Mouse (Mus musculus): ENCODE data around the gene Dapk1.
A peak's percentile ranks its signal among the peaks of the same experiment; 100 is the strongest.

The Dapk1 gene

DNA sequence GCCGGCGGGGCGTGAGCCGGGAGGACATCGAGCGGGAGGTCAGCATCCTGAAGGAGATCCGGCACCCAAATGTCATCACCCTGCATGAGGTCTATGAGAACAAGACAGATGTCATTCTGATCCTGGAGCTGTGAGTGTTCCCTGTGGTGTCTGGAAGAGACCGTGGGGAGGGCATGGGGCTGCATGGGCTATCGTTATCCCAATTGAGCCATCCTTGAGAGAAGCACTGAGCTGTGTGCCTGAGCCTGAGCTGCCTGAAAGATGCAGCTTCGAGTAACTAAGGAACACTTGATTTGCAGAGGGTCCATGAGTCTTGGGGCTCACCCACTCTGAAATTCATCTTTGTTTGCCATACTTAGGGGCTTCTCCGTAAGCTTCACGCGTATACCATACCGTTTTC, 94.6 kb downstream of the Dapk1 start:
- DNase-seq: no peak

DNA sequence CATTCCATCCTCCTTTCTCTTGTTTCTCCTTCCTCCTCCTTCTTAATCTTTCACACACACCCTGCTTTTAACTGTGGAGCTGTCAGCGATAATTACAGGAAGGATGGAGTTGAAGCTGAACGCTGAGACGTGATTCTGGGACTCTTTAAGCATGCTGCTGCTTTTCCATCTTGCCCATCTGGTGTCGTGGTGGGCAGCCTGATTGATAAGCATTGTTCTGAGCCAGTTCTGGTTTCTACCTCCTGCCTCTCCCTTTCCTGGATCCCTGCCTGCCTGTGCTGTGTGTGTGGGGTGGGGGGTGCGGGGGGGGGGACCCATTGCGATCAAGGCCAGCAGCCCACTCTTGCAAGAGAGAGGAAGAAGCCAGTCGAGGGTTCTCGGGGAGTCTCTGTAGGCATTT, 95.0 kb downstream of the Dapk1 start:
- no peak for DNase-seq

DNA sequence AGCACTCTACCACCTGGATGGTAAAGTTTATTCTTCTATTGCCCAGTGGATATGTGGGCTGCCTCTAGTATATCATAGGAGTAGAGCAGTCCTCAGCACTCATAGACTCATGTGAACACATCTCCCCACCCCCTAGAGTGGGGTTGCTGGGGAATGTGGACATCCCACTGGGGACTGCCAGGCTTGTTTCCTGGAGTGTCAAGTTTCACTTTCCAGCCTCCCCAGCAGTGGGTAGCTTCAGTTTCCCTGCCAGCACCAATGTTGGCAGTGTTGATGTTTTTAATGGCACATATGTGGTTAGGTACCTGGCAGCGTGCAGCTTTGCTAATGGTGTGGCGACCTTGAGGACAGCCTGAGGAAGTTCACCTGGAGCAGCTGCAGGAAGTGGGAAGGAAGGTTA, 96.3 kb downstream of the Dapk1 start:
- peak; percentile 42 for DNase-seq

DNA sequence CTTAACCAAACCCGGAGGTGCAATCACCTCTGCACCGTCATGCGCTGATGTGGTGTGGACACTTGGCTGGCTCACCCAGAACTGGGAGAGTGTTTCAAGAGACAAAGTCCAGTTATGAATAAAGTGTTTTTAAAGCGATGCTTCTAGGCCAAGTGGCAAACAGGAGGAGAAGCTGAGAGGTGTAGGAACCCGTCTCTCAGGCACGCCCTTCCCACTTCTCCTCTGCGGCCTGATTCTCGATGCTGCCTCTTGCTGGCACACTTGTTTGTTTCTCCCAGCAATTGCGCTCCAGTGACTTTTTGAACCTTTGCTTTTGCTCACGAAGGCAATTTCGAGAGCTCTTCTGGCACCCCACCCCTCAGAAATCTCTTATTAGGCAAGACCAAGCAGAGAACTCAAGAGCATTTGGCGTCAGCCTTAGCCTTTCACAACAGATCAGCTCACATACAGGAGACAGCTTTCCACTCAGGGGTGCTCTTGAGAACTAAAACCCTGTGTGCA, 100.0 kb downstream of the Dapk1 start:
- peak; percentile 95 for DNase-seq

DNA sequence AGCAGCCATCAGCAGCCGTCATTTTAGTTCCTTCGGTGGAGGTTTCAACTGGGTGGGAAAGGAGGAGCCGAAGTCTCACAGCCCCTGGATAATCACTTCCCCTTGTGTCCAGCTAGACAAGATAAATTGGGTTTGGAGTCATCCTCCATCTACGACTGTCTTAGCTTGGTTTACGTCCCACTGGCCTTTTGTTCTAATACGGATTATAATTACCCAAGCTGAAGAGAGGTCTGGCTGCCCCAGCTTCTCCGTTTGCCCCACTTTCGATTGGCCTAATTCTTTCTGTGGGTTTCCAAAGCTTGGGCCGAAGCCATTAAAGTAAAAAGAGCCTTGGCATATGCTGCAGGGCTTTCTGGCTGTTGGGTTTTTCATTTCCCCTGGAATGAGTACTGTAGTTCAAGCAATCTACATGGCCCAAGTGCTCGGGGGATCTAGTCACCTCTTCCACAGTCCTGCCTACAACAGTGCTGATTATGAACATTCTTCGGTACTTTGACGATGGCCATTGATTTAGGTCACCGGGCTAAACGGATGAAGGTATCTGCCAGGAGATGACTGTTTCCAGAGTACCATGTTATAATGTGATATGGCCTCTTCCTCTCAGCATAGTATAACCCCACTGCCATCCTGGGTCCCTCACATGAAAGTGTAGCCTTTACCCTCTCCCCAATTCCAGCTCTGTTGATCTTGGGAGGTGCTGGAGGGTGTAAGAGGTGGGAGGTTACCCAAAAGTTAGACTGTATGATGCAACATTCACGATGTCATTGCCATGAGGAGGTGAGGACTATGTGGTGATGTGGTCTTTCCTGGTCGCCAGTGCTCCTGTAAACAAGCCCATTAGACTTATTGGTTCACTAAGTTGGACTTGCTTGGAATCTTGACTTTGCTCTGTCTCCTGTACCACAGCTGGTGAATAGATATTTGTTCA, 106.1 kb downstream of the Dapk1 start:
- DNase-seq: no peak

DNA sequence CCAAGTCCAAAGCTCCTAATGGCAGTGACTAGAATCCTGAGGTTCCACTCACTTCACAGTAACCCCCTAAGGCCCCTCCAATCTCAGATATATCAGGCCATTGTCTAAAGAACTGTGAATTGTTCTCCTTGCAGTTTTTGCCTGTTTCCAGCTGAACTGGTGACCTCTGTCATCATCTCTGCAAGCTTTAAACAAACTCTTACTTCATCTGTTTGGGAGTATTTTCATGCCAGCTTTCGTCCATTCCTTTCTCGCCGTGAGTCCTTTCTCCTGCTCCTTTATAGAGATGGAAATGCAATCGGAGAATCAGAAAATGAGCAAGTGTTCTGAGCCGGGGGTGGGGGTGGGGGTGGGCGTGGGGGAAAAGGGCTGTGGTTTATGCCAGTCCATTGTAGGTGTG, 107.4 kb downstream of the Dapk1 start:
- no peak for DNase-seq

DNA sequence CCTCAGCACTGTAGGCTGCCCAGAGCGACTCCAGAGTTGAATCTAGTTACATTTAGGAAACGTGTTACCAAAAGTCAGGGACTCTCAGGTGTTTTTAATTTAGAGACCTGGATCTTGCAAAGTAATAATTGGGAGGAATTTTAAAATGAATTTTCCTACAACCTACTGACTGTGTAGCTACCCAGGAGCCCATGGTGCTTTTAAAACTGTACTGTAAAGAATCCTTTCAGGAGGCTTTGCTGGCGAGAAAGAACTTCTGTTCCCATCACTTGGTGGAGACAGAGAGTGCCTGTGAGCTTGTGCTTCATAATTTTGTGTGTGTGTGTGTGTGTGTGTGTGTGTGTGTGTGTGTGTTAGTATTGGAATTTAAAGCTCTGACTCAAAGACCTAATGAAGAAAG, 109.2 kb downstream of the Dapk1 start:
- DNase-seq: no peak

DNA sequence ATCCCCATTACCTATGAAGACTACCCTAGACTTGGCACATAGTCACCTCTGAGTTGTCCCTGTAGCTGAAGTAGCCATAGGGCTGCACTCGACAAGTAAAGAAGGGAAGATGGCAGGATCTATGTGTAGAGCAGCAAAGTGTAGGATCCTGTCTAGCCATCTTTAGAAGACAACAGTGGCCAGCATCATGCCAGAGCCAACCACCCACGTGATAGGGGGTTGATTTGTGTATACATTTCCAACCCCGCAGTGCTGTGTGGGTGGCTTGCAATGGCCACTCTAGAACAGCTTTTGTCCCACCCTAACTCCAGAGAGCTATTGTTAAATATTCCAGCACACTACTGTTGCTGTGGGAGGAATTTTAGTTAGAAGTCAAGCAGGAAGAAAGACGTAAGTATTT, 111.8 kb downstream of the Dapk1 start:
- no peak for DNase-seq

DNA sequence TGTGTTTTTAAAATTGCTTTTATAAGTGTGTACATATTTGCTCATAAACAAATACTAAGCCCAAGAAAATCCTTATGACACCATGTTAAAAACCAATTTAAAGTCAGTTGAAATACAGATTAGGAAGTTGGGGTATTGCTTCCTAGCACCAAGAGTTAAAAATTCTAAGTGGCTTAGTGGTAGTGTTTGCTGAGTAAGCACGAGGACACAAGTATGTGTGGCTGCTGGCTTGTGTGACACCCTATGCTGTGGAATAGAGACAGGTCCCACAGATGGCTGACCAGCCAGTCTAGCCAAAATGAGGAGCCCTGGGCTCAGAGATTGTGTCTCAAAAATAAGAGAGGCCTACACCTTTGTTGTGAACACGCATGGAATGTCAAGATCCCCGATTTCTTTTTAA, 114.4 kb downstream of the Dapk1 start:
- no peak for DNase-seq

DNA sequence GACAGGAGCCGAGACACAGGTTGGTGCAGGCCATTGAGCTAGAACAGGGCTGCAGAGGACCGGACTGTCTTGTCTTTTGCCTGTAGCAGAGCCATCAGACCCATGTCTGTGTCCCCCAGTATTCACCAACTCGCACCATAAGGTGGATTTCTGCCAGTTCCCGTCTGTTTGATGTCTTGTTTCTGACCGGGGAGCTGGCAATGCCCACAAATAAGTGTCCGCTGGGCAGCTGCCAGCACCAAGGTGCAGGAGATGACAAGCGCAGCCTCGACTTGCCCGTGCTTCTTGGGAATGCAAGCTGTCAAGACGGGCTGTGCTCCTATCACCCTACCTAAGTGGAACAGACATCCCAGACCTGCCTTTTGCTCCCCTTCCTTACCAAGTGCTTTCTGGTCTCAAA, 115.7 kb downstream of the Dapk1 start:
- no peak for DNase-seq

DNA sequence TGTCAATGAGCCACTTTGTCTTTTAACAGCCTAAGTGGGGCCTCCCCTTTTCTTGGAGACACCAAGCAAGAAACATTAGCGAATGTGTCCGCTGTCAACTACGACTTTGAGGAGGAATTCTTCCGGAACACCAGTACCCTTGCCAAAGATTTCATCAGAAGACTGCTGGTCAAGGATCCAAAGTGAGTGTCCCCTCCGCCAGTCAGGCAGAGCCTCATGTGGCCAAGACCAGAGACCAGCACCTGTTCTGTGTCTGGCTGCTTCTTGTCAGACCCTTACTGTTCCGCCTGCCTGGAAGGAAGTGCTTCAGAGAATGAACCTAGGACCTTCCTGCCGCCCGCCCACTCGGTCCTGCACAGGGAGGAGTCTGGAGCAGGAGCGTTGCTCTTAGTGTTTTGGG, 117.8 kb downstream of the Dapk1 start:
- DNase-seq: peak; percentile 50

DNA sequence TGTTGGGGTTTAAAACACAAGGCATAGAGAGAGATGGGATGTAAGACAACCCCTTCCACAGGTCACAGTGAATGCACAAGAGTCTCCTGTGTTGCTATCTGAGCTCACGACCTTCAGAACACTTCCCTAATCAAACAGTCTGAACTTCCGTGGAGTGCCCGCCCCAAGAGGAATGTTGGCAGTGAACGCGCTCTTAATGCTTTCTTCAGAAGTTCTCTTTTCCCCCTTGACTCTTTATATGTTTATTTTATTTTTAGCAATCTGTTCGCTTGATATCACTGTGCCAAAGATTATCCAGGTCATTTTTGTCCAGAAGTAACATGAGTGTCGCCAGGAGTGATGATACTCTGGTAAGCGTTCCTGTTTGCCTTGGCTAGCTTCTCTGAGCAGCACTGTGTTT, 121.0 kb downstream of the Dapk1 start:
- DNase-seq: peak; percentile 77

DNA sequence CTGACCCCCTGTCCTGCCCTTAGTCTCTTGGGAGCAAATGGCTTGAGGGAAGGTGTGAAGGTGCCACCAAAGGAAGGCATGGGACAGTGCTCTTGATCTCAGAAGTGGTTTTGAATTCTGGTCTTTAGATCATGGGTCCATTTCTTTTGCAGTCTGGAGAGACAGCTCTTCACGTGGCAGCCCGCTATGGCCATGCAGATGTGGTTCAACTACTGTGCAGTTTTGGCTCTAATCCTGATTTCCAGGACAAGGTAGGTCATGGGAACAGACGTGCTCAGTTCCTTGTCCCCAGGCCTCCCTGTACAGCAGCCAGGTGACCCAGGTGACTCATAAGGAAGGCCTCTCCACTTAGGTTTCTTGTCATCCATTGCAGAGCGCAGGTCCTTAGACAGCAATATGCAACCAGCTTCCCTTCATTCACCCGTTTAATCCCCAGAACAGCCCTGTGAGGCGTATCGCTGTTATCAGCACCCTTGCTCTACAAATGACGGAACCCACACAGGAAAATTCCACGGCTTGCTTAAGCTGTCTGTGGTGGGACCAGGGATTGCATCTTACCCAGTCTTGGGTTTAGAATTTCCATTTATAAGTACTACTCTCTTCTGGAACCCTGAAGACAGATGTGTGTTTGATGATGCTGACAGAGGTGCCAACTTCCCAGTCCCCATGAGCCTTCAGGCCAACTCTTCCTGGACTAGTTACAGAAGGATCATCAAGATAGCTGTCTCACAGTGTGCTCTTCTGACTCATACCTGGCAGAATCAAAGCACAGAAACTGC, 126.7 kb downstream of the Dapk1 start:
- peak; percentile 37 for DNase-seq

DNA sequence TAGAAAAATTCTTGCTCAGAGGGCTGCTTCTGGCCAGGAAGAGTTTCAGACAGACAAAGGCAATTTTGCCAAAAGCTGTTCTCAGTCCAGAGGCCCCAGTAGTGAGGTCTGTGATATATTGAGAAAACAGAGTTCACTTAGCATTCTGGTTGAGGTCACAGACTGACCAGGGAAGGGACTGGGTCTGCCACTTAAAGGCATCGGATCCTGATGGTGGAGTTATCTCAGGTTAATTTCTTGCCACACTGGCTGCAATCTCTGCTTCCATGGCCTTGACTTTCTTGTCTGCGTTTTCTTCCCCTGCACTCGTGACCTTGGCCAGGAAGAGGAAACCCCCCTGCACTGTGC, 127.3 kb downstream of the Dapk1 start:
- no peak for DNase-seq

DNA sequence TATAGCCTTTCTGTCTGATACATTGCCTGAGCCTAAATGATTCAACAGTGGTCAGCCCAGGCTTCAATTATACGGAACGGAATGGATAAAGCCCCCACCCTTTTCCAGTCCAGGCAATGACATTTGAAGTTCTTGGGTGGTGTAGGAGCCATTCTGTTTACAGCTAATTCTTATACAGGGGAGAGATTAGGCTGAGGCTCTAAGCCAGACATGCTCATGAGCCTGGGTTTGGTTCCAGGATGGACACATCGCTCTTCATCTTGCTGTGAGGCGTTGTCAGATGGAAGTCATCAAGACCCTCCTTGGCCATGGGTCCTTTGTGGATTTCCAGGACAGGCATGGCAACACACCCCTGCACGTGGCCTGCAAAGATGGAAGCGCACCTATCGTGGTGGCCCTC, 128.8 kb downstream of the Dapk1 start:
- DNase-seq: no peak

DNA sequence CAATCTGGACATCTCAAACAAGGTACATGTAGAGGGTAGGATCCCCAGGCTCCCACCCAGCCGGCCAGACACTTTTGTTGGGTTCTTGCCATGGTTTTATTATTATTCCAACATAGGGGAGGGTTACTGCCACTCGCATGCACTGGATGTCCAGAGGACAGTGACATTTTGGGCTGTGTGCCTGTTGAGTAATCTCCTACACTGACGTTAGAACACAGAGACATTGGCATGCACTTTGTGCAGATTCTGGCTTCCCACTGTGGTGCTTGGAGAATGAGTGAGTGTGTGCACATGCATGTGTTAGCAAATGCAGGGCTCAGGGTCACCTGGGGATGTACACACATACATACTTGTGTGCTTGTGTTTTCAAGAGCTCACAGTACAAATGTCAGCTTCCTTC, 129.3 kb downstream of the Dapk1 start:
- DNase-seq: no peak

DNA sequence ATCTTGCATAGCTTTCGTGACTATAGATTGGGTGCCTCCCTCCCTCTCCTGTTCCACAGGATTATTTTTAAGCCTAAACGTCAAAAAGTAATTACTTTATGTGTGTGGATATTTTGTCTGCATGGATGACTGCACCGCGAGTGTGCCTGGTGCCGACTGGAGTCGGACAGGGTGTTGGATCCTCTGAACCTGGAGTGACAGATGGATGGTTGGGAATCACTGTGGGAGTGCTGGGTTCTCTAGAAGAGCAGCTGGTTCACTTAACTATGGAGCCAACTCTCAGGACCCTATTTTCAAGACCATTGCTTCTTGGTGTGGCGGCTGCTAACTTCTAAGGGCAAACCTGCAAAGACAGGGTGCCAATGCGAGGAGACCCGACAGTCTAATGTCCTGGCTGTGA, 133.6 kb downstream of the Dapk1 start:
- DNase-seq: no peak

DNA sequence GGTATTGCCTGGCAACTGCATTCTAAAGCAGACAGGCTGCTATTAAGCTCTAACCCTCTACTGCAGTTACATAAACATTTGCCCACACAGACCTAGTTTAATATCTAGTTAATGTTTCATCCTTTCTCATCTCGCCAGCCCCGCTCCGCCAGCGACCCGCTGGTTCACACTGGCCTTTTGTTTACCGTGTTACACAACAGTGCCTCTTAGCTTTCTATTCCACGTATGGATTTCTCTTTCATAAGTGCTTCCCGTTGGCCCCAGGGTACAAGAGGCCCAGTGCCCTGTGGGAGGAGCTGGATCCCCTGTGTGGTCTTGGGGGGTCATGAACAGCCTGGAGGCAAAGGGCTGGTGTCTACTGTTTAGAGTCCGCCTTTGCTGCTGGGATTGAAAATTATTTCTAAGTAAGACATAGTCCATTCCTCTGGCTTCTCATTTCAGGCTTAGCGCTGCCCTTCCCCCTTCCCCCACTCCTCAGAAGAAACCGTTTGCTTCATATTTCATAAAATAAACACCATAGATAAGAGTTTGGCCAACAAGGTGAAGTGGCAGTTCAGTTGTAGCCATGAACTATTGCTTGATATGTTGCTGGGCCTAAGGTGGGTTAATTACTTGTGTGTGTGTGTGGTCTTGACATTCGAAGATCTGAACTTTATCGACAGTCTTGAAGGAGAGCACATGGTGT, 134.8 kb downstream of the Dapk1 start:
- DNase-seq: peak; percentile 77

DNA sequence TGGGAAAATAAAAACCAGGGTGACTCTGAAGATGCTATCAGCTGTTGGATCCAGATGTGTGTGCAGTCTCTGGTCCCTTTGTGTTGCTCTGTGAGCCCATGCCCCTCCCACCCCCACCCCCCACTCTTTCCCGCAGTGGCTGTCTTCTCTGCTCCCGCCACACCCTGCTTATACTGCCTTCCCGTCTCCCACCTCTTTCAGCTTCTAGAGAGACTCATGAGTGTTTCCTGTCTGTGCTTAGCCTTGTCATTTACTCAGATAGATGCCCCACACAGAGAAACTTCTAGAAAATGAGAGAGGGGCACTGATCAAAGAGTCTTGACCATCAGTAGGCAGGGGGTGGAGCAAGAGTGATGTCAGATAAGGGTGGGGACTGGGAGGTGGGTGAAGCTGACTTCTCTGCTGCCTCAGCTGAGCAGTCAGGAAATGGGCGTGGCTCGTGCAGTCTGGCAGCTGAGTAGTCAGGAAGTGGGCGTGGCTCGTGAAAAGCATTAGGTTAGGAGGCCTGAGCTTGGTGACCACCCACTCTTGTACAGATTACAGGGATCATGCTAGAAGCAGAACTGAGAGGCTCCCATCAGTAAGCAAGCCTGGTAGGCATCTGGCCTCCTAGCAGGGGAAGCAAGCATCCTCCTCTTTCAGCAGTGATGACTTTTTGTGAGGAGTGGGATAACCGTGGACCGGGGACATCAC, 136.0 kb downstream of the Dapk1 start:
- DNase-seq: peak; percentile 98

DNA sequence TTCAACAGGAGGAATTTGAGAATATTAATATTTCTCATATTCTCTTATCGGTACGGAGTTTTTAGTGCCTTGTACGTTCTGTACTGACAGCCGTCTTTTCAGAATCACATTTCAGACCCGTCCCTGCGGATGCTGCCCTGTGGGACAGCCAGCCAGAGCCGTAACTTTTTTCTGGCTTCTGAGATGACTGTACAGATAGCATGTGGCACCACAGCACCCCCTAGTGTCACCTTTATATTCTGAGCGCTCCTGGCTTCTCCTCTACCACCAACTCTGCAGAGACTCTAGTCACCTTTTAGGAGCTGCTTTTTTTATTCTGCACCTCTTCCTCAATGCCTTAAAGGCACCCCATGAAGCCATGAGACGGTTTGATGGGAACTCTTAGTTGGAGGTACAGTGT, 136.7 kb downstream of the Dapk1 start:
- DNase-seq: peak; percentile 93

DNA sequence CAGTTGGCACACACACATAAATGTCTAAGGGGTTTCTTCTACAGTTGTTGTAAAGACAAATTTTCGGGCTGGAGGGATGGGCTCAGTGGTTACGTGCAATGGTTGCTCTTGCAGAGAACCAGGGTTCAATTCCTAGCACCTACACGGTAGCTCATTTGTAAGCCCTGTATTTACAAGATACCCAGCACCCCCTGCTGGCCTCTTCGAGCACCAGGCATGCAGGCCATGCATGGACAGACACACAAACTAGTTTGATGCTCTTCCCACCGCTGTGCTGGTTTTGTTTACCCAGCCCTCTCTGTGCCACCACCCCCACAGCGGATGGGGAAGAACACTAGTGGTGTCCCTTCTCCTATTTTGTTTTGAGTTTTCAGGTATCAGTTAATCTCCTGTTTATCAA, 138.5 kb downstream of the Dapk1 start:
- no peak for DNase-seq

DNA sequence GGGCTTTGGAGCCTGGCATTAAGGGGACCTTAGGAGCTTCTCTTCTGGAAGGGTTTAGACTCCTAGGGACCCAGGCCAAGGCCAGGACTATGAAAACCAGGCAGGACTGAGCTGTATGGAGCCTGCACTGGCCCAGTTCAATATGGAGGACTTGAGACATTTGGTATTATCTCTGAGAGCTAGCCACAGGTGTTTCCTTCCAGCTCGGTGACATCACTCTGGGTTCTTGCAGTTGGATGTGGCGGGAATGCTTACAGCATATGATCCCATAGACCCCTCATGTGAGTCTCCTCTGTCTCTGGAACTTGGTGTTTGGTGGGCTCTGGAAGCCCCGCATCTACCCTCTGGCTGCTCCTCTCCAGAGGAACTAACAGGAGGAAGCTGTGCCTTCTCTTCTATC, 140.9 kb downstream of the Dapk1 start:
- no peak for DNase-seq

All from lung, postnatal 36 days (tissue).